Mouse (Mus musculus): Measurements from ENCODE around the gene Myl12a.

DNA sequence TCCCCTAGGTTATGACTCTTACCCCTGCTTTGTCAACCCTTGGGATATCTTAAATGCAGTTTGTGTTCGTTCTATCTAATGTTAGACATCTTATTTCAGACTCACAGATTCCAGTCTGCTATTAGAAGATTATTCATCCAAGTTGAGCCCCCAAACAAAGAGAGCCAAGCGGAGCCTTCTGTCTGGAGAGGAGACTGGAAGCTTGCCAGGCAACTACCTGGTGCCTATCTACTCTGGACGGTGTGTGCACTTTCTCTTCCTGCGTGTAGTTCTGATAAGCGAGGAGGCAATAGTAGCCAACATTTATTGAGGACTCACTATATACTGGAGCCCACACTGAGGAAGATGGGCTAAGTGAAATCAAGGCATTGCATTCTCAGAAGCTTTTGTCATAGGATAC is 31.8 kb upstream of the Myl12a start:
- TF ChIP-seq CTCF (IDR thresholded peaks at IDR 0.05) (no peak), POLR2A (IDR thresholded peaks at IDR 0.05; ENCODE audit: insufficient read depth, low read depth, low read length) (no peak), EP300 (IDR thresholded peaks at IDR 0.05; ENCODE audit: insufficient read depth, low read depth, low read length) (no peak)

Measured in heart, adult 2 months (tissue).